Mouse (Mus musculus) MEL (cell line): Measurements from ENCODE around the gene Me1.

Experiments
- CTCF ChIP-seq, 3 experiments: IDR thresholded peaks in 2 of 3; conservative IDR thresholded peaks in 1 of 3; 2 replicates each; pipeline ENCODE4 v1.5.1; 2011 to 2012; ENCODE audit warnings: low read length in 3 of 3, low read depth in 2 of 3, mild to moderate bottlenecking in 2 of 3, improper control_type of control experiment in 1 of 3, inconsistent platforms in 1 of 3, mixed read lengths in 1 of 3, moderate library complexity in 1 of 3; ENCODE audit not compliant: control insufficient read depth in 1 of 3, insufficient read depth in 1 of 3, poor library complexity in 1 of 3, severe bottlenecking in 1 of 3
- POLR2AphosphoS5 ChIP-seq: IDR thresholded peaks from 2 replicates; pipeline ENCODE4 v1.6.1; 2012; ENCODE audit warnings: low read depth, borderline replicate concordance, mild to moderate bottlenecking, inconsistent platforms, low read length, moderate library complexity, mixed read lengths
- TAL1 ChIP-seq: IDR thresholded peaks from 2 replicates; pipeline ENCODE4 v1.6.1; 2012; ENCODE audit warnings: mild to moderate bottlenecking, inconsistent platforms, low read length, moderate library complexity, mixed read lengths

DNA sequence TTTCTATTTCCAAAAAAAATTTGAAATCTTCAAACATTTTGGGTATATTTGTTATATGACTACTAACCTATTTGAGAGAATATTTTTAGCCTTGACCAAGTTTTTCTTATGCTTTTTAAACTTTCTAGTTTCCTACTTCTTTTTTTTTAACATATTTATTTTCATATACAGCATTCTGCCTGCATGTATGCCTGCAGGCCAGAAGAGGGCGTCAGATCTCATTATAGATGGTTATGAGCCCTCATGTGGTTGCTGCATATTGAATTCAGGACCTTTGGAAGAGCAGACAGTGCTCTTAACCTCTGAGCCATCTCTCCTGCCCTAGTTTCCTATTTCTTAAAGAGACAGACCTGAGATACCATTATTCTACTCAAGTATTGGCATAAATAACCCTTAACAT, 48.9 kb downstream of the Me1 start:
- peak in 2 of 3 experiments; percentile 26 to 46; a peak in 3 of 6 replicates for TF ChIP-seq CTCF (IDR thresholded peaks at IDR 0.05 in 2 of 3, conservative IDR thresholded peaks at IDR 0.05 in 1 of 3; ENCODE audit: control insufficient read depth in 1 of 3, insufficient read depth in 1 of 3, low read depth in 2 of 3, low read length in 3 of 3, poor library complexity in 1 of 3, severe bottlenecking in 1 of 3)
- TF ChIP-seq POLR2AphosphoS5 = no peak
- no peak for TF ChIP-seq TAL1
